Mouse (Mus musculus) left cerebral cortex, postnatal 25 days (tissue): ENCODE measurements at regions not wholly inside any gene's neighbourhood (a gene's known extent, or its start where the extent isn't known, plus 50 kb on each side); places are given as distances from the start of the nearest gene placed in this dataset.

Source experiments
- DNase-seq, 2 experiments: peaks; one replicate each; pipeline ENCODE4 v3.0.0; 2022; ENCODE audit warnings: low spot score in 2 of 2, mixed read lengths in 1 of 2
- intact Hi-C: fragments of 180-260 bp; cut with DNase I; formaldehyde crosslinking; loops from one replicate; pipeline ENCODE4 v1.15.1; 2025

DNA sequence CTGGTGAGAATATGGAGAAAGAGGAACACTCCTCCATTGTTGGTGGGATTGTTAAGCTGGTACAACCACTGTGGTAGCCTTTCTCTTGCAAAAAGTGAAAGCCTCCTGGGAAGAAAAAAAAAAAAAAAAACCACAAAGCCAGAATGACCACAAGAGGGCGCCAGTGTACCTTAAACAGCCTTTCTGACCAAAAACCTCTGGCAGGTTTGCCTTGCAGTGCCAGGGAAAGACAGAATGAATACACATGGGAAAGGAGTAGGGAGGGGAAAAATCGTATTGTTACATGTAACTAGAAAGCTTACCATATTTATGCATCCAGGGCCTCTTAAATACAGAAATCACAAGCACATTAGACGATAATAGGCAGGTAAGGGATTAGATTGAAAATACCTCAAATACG is 62.4 kb upstream of the Ppp2r3a start:
- DNase-seq = peak; percentile 52 to 67
- intact Hi-C loops = loop anchor here (2.0 to 10.0 kb wide), 4 partner anchors 132 to 1041 kb away; partner anchors contain the start of gene Ephb1

DNA sequence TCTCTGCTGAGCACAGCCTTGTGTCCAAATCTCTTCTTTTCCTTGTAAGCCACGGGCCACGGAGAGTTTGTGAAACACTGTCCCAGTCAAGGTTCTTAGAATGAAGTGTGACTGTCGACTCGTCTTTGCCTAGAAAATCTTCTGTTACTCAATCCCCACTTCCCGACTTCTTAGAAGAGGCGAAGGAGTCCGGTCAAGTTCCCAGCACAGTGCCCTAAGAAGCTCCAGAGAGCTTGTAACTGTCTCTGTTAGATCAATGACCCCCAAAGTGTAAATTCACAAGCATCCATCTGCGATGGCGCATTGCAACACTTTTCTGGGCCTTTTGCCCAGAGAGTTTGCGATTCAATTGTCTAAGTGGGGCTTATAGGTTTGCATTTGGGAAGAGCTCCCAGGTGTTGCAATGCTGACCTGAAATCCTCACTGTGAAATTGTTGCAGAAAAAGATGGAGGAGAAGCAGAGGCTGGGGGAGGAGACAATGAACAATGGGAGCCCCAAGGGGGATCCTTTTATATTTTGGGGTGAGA is 54.9 kb upstream of the Ppp2r3a start:
- DNase-seq = no peak
- intact Hi-C loops = no loop called here

DNA sequence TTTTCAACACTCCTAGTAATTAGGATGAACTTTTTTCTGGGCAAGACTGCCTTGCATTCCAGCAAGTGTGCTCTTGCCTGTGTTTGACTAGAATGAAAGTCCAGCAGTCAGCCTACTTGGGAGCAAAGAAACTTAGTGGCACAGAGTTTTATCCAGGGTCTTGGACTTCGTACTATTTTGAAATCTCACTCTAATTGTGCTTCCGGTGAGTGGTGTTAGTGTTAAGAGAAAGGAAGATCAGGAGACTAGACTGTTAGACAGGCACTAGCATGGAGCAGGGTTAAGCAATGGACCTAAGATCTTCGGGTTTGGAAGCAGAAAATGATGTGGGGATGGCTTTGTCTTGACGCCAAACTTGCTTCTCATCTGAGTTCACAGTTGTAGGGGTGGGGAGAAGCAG is 54.1 kb upstream of the Ppp2r3a start:
- no peak for DNase-seq
- intact Hi-C loops = no loop called here
